Mouse (Mus musculus) spleen, embryonic (tissue): Measurements from ENCODE around the gene Tal1.

ENCODE experiments used
- CTCF ChIA-PET: fragments of 350-600 bp; sonication (Branson Sonifier 250); formaldehyde crosslinking; loops from one replicate; lab custom pipeline; 2022; lab: Charles Lee

Gene Tal1

DNA sequence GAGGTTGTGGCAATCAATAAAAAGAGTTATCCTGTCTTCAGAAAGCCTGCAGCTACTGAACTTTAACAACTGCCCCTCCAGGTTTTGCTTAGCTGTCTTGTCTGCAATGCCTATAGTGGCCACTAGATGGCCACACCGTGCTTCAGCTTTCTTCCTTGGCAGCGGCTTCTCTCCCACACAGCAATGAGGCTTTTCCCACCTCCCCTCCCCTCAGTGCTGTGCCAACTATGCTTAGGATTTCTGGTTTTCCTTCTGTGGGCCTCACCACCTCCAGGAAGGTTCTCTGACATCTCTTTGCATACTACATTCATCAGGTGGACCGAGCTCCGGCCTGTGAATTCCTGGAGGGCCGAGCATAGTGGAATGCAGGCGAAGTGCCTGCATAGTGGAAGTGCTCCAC is 45.5 kb downstream of the Tal1 start:
- CTCF ChIA-PET, result interaction anchor here (0.7 kb wide), 1 partner anchor 42 kb away, joined by 6 read pairs; no protein-coding TSS in a partner anchor

- CTCF ChIA-PET, result no interaction called here
Observed at GRCm38 (mm10) chr4:115103510-115103909, 47.3 kb downstream of the Tal1 start.

DNA sequence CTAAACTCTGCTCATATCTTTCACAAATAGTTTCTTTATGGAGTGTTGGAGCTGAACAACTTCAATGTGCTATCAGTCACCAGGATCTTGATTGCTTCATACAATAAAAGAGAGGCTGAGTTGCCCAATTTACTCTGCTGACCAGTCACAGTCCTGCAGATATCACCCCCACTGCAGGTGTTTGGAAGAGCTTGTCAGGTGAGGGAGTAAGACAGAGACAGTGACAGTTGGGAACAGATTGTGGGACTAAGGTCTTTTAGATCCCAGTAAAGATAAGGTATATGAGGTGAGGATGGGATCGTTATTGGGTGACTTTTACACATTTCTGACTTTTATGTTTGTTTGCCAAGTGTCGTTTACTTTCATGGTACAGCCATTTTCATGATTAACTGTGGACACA is 54.9 kb downstream of the Tal1 start:
- CTCF ChIA-PET, result interaction anchor here (0.6 kb wide), 1 partner anchor 214 kb away, joined by 8 read pairs; no protein-coding TSS in a partner anchor

DNA sequence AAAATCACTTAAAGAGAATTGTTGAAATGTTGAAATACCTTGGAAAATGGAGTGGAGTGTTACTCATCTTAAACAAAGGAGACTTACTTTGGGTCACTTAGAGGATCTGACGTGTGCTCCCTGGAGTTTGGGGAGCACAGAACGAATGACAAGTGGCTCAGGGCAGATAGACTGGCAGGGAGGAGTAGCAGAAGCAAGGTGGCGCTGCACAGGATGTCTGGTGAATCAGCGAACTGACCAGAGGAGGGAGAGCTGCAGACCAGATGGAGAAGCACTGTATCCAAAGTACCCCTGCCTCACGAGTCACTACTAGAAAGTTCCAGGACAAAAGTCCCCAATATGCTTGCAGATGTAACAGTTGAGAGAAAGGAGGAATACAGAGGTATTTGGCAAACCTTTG is 57.0 kb downstream of the Tal1 start:
- CTCF ChIA-PET, result no interaction called here

DNA sequence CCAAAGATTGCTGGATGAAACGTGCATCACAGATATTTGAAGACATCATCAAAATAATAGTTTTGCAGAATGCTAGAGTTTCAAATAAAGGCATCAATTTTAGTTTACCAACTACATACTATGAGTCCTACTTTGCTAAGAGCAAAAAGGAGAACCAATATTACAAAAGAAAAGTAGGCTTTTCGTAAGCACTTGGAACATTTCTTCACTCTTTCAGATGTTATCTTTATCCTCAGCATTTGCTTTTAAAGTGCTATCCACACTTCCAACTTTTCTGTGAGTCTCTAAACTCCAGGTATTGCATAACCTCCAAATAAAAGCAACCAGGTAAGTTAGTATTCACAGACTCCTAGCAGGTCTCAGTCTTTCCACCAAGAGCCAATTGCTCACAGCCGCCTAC is 63.4 kb downstream of the Tal1 start:
- CTCF ChIA-PET, result no interaction called here

DNA sequence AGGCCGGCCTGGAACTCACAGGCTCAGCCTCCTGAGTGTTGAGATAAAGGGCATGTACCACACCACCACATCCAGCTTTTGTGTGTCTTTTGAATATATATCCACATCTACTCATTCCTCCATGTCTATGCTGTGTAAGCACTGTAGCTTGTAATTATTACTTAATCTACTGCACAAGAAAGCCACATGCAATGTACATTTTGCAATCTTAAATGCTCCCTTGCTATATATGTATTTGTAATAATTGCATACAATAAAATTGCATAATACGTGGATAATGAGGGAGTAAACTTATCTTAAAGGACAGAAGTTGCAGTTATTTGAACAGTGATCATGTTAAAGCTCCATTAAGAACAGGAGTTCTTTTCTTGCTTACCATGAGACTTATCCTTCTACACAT is 64.9 kb downstream of the Tal1 start:
- CTCF ChIA-PET, result no interaction called here
